Mouse (Mus musculus): ENCODE results near the gene 4933406M09Rik. TPM values are rescaled to one million over a fixed set of nuclear protein-coding genes. Genes with fewer than 3 reads are reported as not detected.

Gene 4933406M09Rik
- total RNA-seq, 2 experiments from 2014 or later: not detected

GRCm38 (mm10) chr1:134353326-134353725 lies 32.4 kb upstream of the 4933406M09Rik start:
- no peak for TF ChIP-seq CTCF (conservative IDR thresholded peaks at IDR 0.05)
- no peak overlapping the region for H3K4me3 ChIP-seq
- no peak overlapping the region for H3K27ac ChIP-seq
- DNase-seq (ENCODE audit: low spot score in 2 of 2): no peak

- DNase-seq (ENCODE audit: low spot score in 2 of 2): no peak
- no peak overlapping the region for H3K27ac ChIP-seq
- no peak overlapping the region for H3K4me3 ChIP-seq
- no peak for TF ChIP-seq CTCF (conservative IDR thresholded peaks at IDR 0.05)
These were observed 28.3 kb upstream of the 4933406M09Rik start for GRCm38 (mm10) chr1:134357461-134357860.

GRCm38 (mm10) chr1:134360656-134361055 lies 25.1 kb upstream of the 4933406M09Rik start:
- no peak for TF ChIP-seq CTCF (conservative IDR thresholded peaks at IDR 0.05)
- no peak overlapping the region for H3K27ac ChIP-seq
- H3K4me3 ChIP-seq: peak overlapping the region; percentile 66; the same call in 1 of the 2 replicates
- DNase-seq (ENCODE audit: low spot score in 2 of 2): no peak

GRCm38 (mm10) chr1:134361195-134361856 lies 24.4 kb upstream of the 4933406M09Rik start:
- H3K4me3 ChIP-seq: peak overlapping the region; percentile 66
- no peak for TF ChIP-seq CTCF (conservative IDR thresholded peaks at IDR 0.05)
- peak in 1 of 2 experiments; percentile 13 for DNase-seq (ENCODE audit: low spot score in 2 of 2)
- peak overlapping the region; percentile 93 for H3K27ac ChIP-seq

- peak within 1 kb of the TSS; percentile 93 for H3K27ac ChIP-seq
- peak within 1 kb of the TSS; percentile 66 for H3K4me3 ChIP-seq
- TF ChIP-seq CTCF (conservative IDR thresholded peaks at IDR 0.05): no peak
- peak; percentile 94 to 99 for DNase-seq (ENCODE audit: low spot score in 2 of 2)
These were observed 23.9 kb upstream of the 4933406M09Rik start, which contains the start of gene Tmem183a for GRCm38 (mm10) chr1:134361857-134362212. Tmem183a (minus strand) TSS chr1:134361979.

- Histone ChIP-seq H3K4me3 (no peak overlapping the region), H3K27ac (no peak overlapping the region)
- DNase-seq (ENCODE audit: low spot score in 2 of 2): no peak
- TF ChIP-seq CTCF (conservative IDR thresholded peaks at IDR 0.05): no peak
These were observed 22.5 kb upstream of the 4933406M09Rik start for GRCm38 (mm10) chr1:134363194-134363593.

- DNase-seq (ENCODE audit: low spot score in 2 of 2): no peak
- no peak for TF ChIP-seq CTCF (conservative IDR thresholded peaks at IDR 0.05)
- Histone ChIP-seq H3K27ac (no peak overlapping the region), H3K4me3 (no peak overlapping the region)
These were observed 20.2 kb upstream of the 4933406M09Rik start for GRCm38 (mm10) chr1:134365491-134365890.

GRCm38 (mm10) chr1:134368777-134369337 lies 16.9 kb upstream of the 4933406M09Rik start:
- peak; percentile 82 for TF ChIP-seq CTCF (conservative IDR thresholded peaks at IDR 0.05)
- DNase-seq (ENCODE audit: low spot score in 2 of 2): peak in 1 of 2 experiments; percentile 60
- Histone ChIP-seq H3K27ac (no peak overlapping the region), H3K4me3 (no peak overlapping the region)

- DNase-seq (ENCODE audit: low spot score in 2 of 2): no peak
- no peak overlapping the region for H3K27ac ChIP-seq
- TF ChIP-seq CTCF (conservative IDR thresholded peaks at IDR 0.05): no peak
- H3K4me3 ChIP-seq: no peak overlapping the region
These were observed 11.6 kb upstream of the 4933406M09Rik start for GRCm38 (mm10) chr1:134374124-134374523.

- DNase-seq (ENCODE audit: low spot score in 2 of 2): no peak
- no peak overlapping the region for H3K27ac ChIP-seq
- TF ChIP-seq CTCF (conservative IDR thresholded peaks at IDR 0.05): no peak
- H3K4me3 ChIP-seq: no peak overlapping the region
These were observed 4.7 kb upstream of the 4933406M09Rik start for GRCm38 (mm10) chr1:134381051-134381450.

GRCm38 (mm10) chr1:134381795-134382625 lies 3.7 kb upstream of the 4933406M09Rik start:
- TF ChIP-seq CTCF (conservative IDR thresholded peaks at IDR 0.05): no peak
- peak overlapping the region; percentile 27 for H3K4me3 ChIP-seq
- peak in 1 of 2 experiments; percentile 4 for DNase-seq (ENCODE audit: low spot score in 2 of 2)
- no peak overlapping the region for H3K27ac ChIP-seq

- H3K27ac ChIP-seq: no peak overlapping the region
- TF ChIP-seq CTCF (conservative IDR thresholded peaks at IDR 0.05): no peak
- DNase-seq (ENCODE audit: low spot score in 2 of 2): no peak
- H3K4me3 ChIP-seq: no peak overlapping the region
These were observed 1.2 kb upstream of the 4933406M09Rik start for GRCm38 (mm10) chr1:134384581-134384980.

GRCm38 (mm10) chr1:134385176-134385575 lies 564 bp upstream of the 4933406M09Rik start:
- Histone ChIP-seq H3K4me3 (no peak overlapping the region), H3K27ac (no peak overlapping the region)
- no peak for DNase-seq (ENCODE audit: low spot score in 2 of 2)
- no peak for TF ChIP-seq CTCF (conservative IDR thresholded peaks at IDR 0.05)

Data from layer of hippocampus, adult 2 months (tissue).